Mouse (Mus musculus) c-Kit-positive CD71-negative TER-119-negative erythroid progenitor cells, embryonic 14.5 days (primary cell): Measurements from ENCODE around the gene Gtdc1.

Source experiments
- DNase-seq: peaks from one replicate; pipeline ENCODE4 v3.0.0-alpha.2; 2013; ENCODE audit warnings: low read depth

Gene Gtdc1

GRCm38 (mm10) chr2:44590881-44591280, 336.6 kb downstream of the Gtdc1 start:
- no peak for DNase-seq

GRCm38 (mm10) chr2:44584061-44584460, 343.4 kb downstream of the Gtdc1 start:
- DNase-seq, result no peak

- DNase-seq, result no peak
Observed at GRCm38 (mm10) chr2:44583491-44583890, 344.0 kb downstream of the Gtdc1 start.

GRCm38 (mm10) chr2:44571810-44572209, 355.6 kb downstream of the Gtdc1 start:
- no peak for DNase-seq

GRCm38 (mm10) chr2:44571156-44571555, 356.3 kb downstream of the Gtdc1 start:
- no peak for DNase-seq

- no peak for DNase-seq
Observed at GRCm38 (mm10) chr2:44569140-44569952, 358.1 kb downstream of the Gtdc1 start.

- no peak for DNase-seq
Observed at GRCm38 (mm10) chr2:44564776-44565692, 362.4 kb downstream of the Gtdc1 start.

- no peak for DNase-seq
Observed at GRCm38 (mm10) chr2:44561789-44562188, 365.7 kb downstream of the Gtdc1 start.

- no peak for DNase-seq
Observed at GRCm38 (mm10) chr2:44559242-44559944, 368.1 kb downstream of the Gtdc1 start.

GRCm38 (mm10) chr2:44557669-44558281, 369.7 kb downstream of the Gtdc1 start:
- DNase-seq, result no peak

GRCm38 (mm10) chr2:44556861-44557592, 370.4 kb downstream of the Gtdc1 start:
- DNase-seq, result peak; percentile 5

- no peak for DNase-seq
Observed at GRCm38 (mm10) chr2:44554716-44555115, 372.7 kb downstream of the Gtdc1 start.

GRCm38 (mm10) chr2:44549311-44549710, 378.1 kb downstream of the Gtdc1 start:
- no peak for DNase-seq

GRCm38 (mm10) chr2:44542775-44543174, 384.7 kb downstream of the Gtdc1 start:
- DNase-seq, result no peak

- DNase-seq, result no peak
Observed at GRCm38 (mm10) chr2:44541726-44542125, 385.7 kb downstream of the Gtdc1 start.

GRCm38 (mm10) chr2:44540881-44541280, 386.6 kb downstream of the Gtdc1 start:
- no peak for DNase-seq

GRCm38 (mm10) chr2:44539121-44539634, 388.3 kb downstream of the Gtdc1 start:
- no peak for DNase-seq

GRCm38 (mm10) chr2:44538135-44538534, 389.3 kb downstream of the Gtdc1 start:
- DNase-seq, result no peak

- DNase-seq, result no peak
Observed at GRCm38 (mm10) chr2:44535760-44536159, 391.7 kb downstream of the Gtdc1 start.

- DNase-seq, result no peak
Observed at GRCm38 (mm10) chr2:44535136-44535675, 392.3 kb downstream of the Gtdc1 start.
